ENCODE assay signal across 27 mouse cellular contexts in the genomic region with DNA sequence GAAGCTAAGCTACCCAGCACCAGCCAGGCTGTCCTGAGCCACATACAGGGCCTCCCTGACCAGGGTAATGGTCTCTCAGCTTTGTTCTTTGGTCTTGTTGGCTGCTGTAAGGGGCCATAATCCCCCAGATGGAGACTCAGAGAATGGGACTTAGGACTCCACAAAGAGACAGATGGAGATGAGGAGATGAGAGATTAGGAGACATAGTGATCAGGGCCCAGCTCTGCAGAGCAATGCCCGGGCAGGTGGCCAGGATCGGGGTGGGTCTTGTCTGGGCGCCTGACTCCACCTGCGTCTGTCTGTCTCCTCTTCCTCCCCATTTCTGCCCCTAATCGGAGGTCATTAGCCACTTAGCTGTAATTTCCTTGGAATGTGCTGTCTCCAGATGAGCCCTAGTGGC. TPM values are rescaled to one million over a fixed set of nuclear protein-coding genes. Genes with fewer than 3 reads are reported as not detected.
DNase-seq lines count a peak whose midpoint lies in the region; ATAC-seq lines count a peak whose summit lies in the region.
"Had no signal": no experiment of that assay in that cellular context is flagged by ENCODE, and none has a peak within 500 bp of the region (broad histone marks: within the 10 kb centered on the region; RNA-seq: fewer than 3 reads in every experiment).

No protein-coding gene starts in this region.

- WGBS in kidney, embryonic 16.5 days = 69% methylated on average over 5 of the region's 5 CpGs

- peaks cover 35% of the 10 kb centered on the region for H3K4me1 ChIP-seq in kidney, embryonic 16.5 days (ENCODE audit: insufficient read depth, low read length)
- H3K4me1 ChIP-seq: embryonic facial prominence, embryonic 13.5 days had no signal

- peaks cover 15% of the 10 kb centered on the region for H3K36me3 ChIP-seq in kidney, embryonic 16.5 days (ENCODE audit: insufficient read depth, low read length)

- no peak overlapping the region for H3K9ac ChIP-seq in kidney, embryonic 16.5 days (replicated peaks; ENCODE audit: low read length)
- H3K9ac ChIP-seq: embryonic facial prominence, embryonic 13.5 days; heart, embryonic 13.5 days; lung, embryonic 14.5 days; midbrain, embryonic 12.5 days had no signal

- no peaks in the 10 kb centered on the region for H3K9me3 ChIP-seq in kidney, embryonic 16.5 days (ENCODE audit: low read length)
- H3K9me3 ChIP-seq: embryonic facial prominence, embryonic 13.5 days; G1E; heart, embryonic 13.5 days; midbrain, embryonic 12.5 days had no signal

- no peak overlapping the region for H3K4me2 ChIP-seq in kidney, embryonic 16.5 days (replicated peaks; ENCODE audit: low read depth, low read length)
- H3K4me2 ChIP-seq: embryonic facial prominence, embryonic 13.5 days; heart, embryonic 13.5 days; lung, embryonic 14.5 days; midbrain, embryonic 12.5 days had no signal

- ATAC-seq in kidney, embryonic 16.5 days (ENCODE audit: low FRiP score, low TSS enrichment) = no peak
- ATAC-seq: forebrain, embryonic 16.5 days; hindbrain, embryonic 16.5 days had no signal

- H3K27ac ChIP-seq in kidney, embryonic 16.5 days (ENCODE audit: low read length) = peak overlapping the region; percentile 76; the same call in 1 of the 2 replicates
- H3K27ac ChIP-seq: embryonic facial prominence, embryonic 13.5 days; gastrocnemius, adult 2 months; heart, embryonic 13.5 days; midbrain, embryonic 12.5 days had no signal

- no peak overlapping the region for H3K4me3 ChIP-seq in kidney, embryonic 16.5 days (ENCODE audit: low read length)
- H3K4me3 ChIP-seq: embryonic facial prominence, embryonic 13.5 days; gastrocnemius, adult 2 months; heart, embryonic 13.5 days; midbrain, embryonic 12.5 days had no signal

- H3K27me3 ChIP-seq in kidney, embryonic 16.5 days (ENCODE audit: insufficient read depth, low read length) = no peaks in the 10 kb centered on the region
- H3K27me3 ChIP-seq: embryonic facial prominence, embryonic 13.5 days; heart, embryonic 13.5 days; midbrain, embryonic 12.5 days had no signal

- peak; percentile 26 for DNase-seq in gastrocnemius, postnatal 10 days
- DNase-seq in gastrocnemius, postnatal 4 days (ENCODE audit: low spot score in 2 of 2) = no peak
- no peak for DNase-seq in kidney, postnatal 14 days
- DNase-seq in retina, postnatal 1 day = peak; percentile 59
- DNase-seq in retina, embryonic 14.5 days (ENCODE audit: low spot score) = no peak
- DNase-seq in adrenal gland, postnatal 4 days (ENCODE audit: low spot score in 2 of 2) = no peak
- DNase-seq: adrenal gland, postnatal 10 days; cerebellum, adult 11 months; cerebellum, adult 9-11 months; gastrocnemius, adult 2 months; heart, postnatal 10 days; kidney, adult 8-10 months; layer of hippocampus, postnatal 36 days; lung, embryonic 14.5 days; lung, postnatal 14 days; right cerebral cortex, adult 18-20 months; right cerebral cortex, postnatal 4 days; thymus, postnatal 4 days had no signal

RNA-seq across cellular contexts. Expression of a gene that starts 8.2 kb away (rescaled TPM):
- total RNA-seq in gastrocnemius, postnatal 10 days (2021) = 10 to 100 TPM; 20.8 to 23.1 TPM
- 10 to 100 TPM; 24.0 to 36.0 TPM for total RNA-seq in gastrocnemius, postnatal 4 days (2021)
- polyA plus RNA-seq in kidney, embryonic 16.5 days (2015; fragmentation: Nextera tagmentation; extraction: Ambion mirVana) = 123 and 137 TPM in 2 replicates
- 10 to 100 TPM; 75.8 to 79.9 TPM for total RNA-seq in adrenal gland, postnatal 4 days (2021)

RNA-seq across cellular contexts. Expression of a gene that starts 22.2 kb away (rescaled TPM):
- total RNA-seq in gastrocnemius, postnatal 10 days (2021) = 1 to 10 TPM; 3.1 to 3.8 TPM
- 1 to 10 TPM; 4.8 to 6.0 TPM for total RNA-seq in gastrocnemius, postnatal 4 days (2021)
- polyA plus RNA-seq in kidney, embryonic 16.5 days (2015; fragmentation: Nextera tagmentation; extraction: Ambion mirVana) = 18.0 and 18.7 TPM in 2 replicates
- total RNA-seq in adrenal gland, postnatal 4 days (2021) = 1 to 10 TPM; 7.2 to 7.7 TPM

RNA-seq across cellular contexts. Expression of a gene that starts 22.4 kb away (rescaled TPM):
- 10 to 100 TPM; 87.9 to 96.0 TPM for total RNA-seq in gastrocnemius, postnatal 10 days (2021)
- total RNA-seq in gastrocnemius, postnatal 4 days (2021) = 100 to 1,000 TPM; 116 to 117 TPM
- 173 and 182 TPM in 2 replicates for polyA plus RNA-seq in kidney, embryonic 16.5 days (2015; fragmentation: Nextera tagmentation; extraction: Ambion mirVana)
- total RNA-seq in adrenal gland, postnatal 4 days (2021) = 100 to 1,000 TPM; 224 to 231 TPM

RNA-seq across cellular contexts. Expression of a gene that starts 26.7 kb away (rescaled TPM):
- 10 to 100 TPM; 62.1 to 67.2 TPM for total RNA-seq in gastrocnemius, postnatal 10 days (2021)
- total RNA-seq in gastrocnemius, postnatal 4 days (2021) = 10 to 100 TPM; 59.6 to 74.0 TPM
- 100.0 and 102 TPM in 2 replicates for polyA plus RNA-seq in kidney, embryonic 16.5 days (2015; fragmentation: Nextera tagmentation; extraction: Ambion mirVana)
- total RNA-seq in adrenal gland, postnatal 4 days (2021) = 10 to 100 TPM; 91.9 to 94.1 TPM

RNA-seq across cellular contexts. Expression of a gene that starts 43.4 kb away (rescaled TPM):
- total RNA-seq in gastrocnemius, postnatal 10 days (2021) = under 1 TPM; 0.31 to 0.93 TPM
- 1 to 10 TPM in 1 of 2 experiments, under 1 TPM in 1; 0.93 to 1.4 TPM for total RNA-seq in gastrocnemius, postnatal 4 days (2021)
- 0.90 and 1.2 TPM in 2 replicates for polyA plus RNA-seq in kidney, embryonic 16.5 days (2015; fragmentation: Nextera tagmentation; extraction: Ambion mirVana)
- total RNA-seq in adrenal gland, postnatal 4 days (2021) = 1 to 10 TPM; 2.9 to 3.4 TPM
- total RNA-seq: common myeloid progenitor, adult 5-6 weeks; heart, adult 8-10 months had no signal
- polyA plus RNA-seq: hindbrain, embryonic 16.5 days had no signal

Comparison
In these comparisons a context has a peak if more than half of its experiments do, and no peak if none do; other contexts are left out.
1. DNase-seq: peak in gastrocnemius, postnatal 10 days (single experiment) and retina, postnatal 1 day (single experiment); none in gastrocnemius, postnatal 4 days (0 of 2), kidney, postnatal 14 days (single experiment), retina, embryonic 14.5 days (single experiment) and adrenal gland, postnatal 4 days (0 of 2).